In the genomic region with DNA sequence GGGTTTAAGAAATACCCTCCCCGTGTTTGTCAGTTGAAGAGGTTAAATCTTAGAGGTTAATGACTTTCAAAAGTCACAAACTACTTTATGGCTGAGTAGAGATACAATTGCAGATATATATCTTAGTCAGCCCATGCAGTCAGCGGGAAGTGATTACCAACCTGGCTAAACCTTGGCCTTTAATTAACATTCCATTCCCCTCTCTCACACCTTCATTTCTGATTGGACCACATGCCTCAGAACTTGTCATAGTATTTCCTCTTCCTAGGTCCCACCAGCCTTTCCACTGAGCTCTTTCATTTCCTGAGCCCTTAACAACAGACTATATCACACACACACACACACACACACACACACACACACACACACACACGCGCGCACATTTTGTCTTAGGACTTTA, we compare ENCODE assay signal across 27 mouse cellular contexts. TPM values are rescaled to one million over a fixed set of nuclear protein-coding genes. Genes with fewer than 3 reads are reported as not detected.
DNase-seq lines count a peak whose midpoint lies in the region; ATAC-seq and TF ChIP-seq lines count a peak whose summit lies in the region.
"Had no signal": no experiment of that assay in that cellular context is flagged by ENCODE, and none has a peak within 500 bp of the region (broad histone marks: within the 10 kb centered on the region; RNA-seq: fewer than 3 reads in every experiment).

No protein-coding gene starts in this region.

- H3K36me3 ChIP-seq in intestine, embryonic 16.5 days (ENCODE audit: control insufficient read depth, insufficient read depth, low read length), result no peaks in the 10 kb centered on the region
- no peaks in the 10 kb centered on the region for H3K36me3 ChIP-seq in intestine, embryonic 15.5 days
- H3K36me3 ChIP-seq in kidney, postnatal 0 days (ENCODE audit: insufficient read depth, low read length), result no peaks in the 10 kb centered on the region
- H3K36me3 ChIP-seq in small intestine, adult 2 months (ENCODE audit: control insufficient read depth, insufficient read depth, low read length), result no peaks in the 10 kb centered on the region
- no peaks in the 10 kb centered on the region for H3K36me3 ChIP-seq in neural tube, embryonic 15.5 days
- H3K36me3 ChIP-seq: embryonic facial prominence, embryonic 13.5 days; embryonic facial prominence, embryonic 15.5 days; forebrain, embryonic 10.5 days; forebrain, embryonic 12.5 days; G1E had no signal

- H3K4me2 ChIP-seq in intestine, embryonic 16.5 days (ENCODE audit: low read depth, low read length), result no peak overlapping the region
- H3K4me2 ChIP-seq in intestine, embryonic 15.5 days (replicated peaks), result no peak overlapping the region
- no peak overlapping the region for H3K4me2 ChIP-seq in kidney, postnatal 0 days (ENCODE audit: low read length)
- H3K4me2 ChIP-seq in neural tube, embryonic 15.5 days, result no peak overlapping the region
- H3K4me2 ChIP-seq: embryonic facial prominence, embryonic 13.5 days; embryonic facial prominence, embryonic 15.5 days; forebrain, embryonic 12.5 days had no signal

- peak; percentile 18 for DNase-seq in kidney, postnatal 0 days (ENCODE audit: low spot score)
- no peak for DNase-seq in kidney, adult 8-10 months
- DNase-seq: adrenal gland, adult 2 months; adrenal gland, postnatal 10 days; adrenal gland, postnatal 25 days; B cell, adult 2 months; cerebellum, adult 11 months; cerebellum, adult 18-20 months; cerebellum, adult 8-10 months; cerebellum, adult 9-11 months; cerebellum, postnatal 14 days; cerebellum, postnatal 36 days; embryo, embryonic 11 days had no signal

- no peak for TF ChIP-seq CTCF in kidney, postnatal 0 days (IDR thresholded peaks at IDR 0.05; ENCODE audit: low read depth)
- no peak for TF ChIP-seq CTCF in small intestine, adult 2 months (IDR thresholded peaks at IDR 0.05; ENCODE audit: extremely low read depth, insufficient read length, insufficient replicate concordance, low read depth, low read length)

- 0 out of 2 replicates have a peak, but pooled peaks cover 4% of the 10 kb centered on the region for H3K9me3 ChIP-seq in intestine, embryonic 16.5 days (ENCODE audit: control insufficient read depth, low read length)
- no peaks in the 10 kb centered on the region for H3K9me3 ChIP-seq in intestine, embryonic 15.5 days
- H3K9me3 ChIP-seq in kidney, postnatal 0 days (replicated peaks; ENCODE audit: low read length), result no peaks in the 10 kb centered on the region
- H3K9me3 ChIP-seq in neural tube, embryonic 15.5 days (replicated peaks), result no peaks in the 10 kb centered on the region
- H3K9me3 ChIP-seq: embryonic facial prominence, embryonic 13.5 days; embryonic facial prominence, embryonic 15.5 days; forebrain, embryonic 12.5 days had no signal

- peak; percentile 29 for ATAC-seq in intestine, embryonic 16.5 days
- no peak for ATAC-seq in intestine, embryonic 15.5 days
- no peak for ATAC-seq in kidney, postnatal 0 days (replicated peaks; ENCODE audit: low FRiP score, low read depth)
- ATAC-seq in neural tube, embryonic 15.5 days (ENCODE audit: low FRiP score), result no peak
- ATAC-seq: CD4-positive, CD25-positive, alpha-beta regulatory T cell, adult 4 months; forebrain, embryonic 14.5 days; forebrain, embryonic 16.5 days had no signal

- no peak for TF ChIP-seq POLR2A in small intestine, adult 2 months (IDR thresholded peaks at IDR 0.05; ENCODE audit: low read depth, low read length)

- WGBS in intestine, embryonic 16.5 days, result 72% methylated on average over 5 of the region's 5 CpGs
- 64% methylated on average over 5 of the region's 5 CpGs for WGBS in intestine, embryonic 15.5 days
- 56% methylated on average over 5 of the region's 5 CpGs for WGBS in kidney, postnatal 0 days
- 54% methylated on average over 5 of the region's 5 CpGs for WGBS in small intestine, adult 2 months
- WGBS in neural tube, embryonic 15.5 days, result 86% methylated on average over 5 of the region's 5 CpGs

- 0 out of 2 replicates have a peak, but pooled peaks cover 3% of the 10 kb centered on the region for H3K4me1 ChIP-seq in intestine, embryonic 16.5 days (ENCODE audit: control insufficient read depth, insufficient read depth, low read length)
- no peaks in the 10 kb centered on the region for H3K4me1 ChIP-seq in intestine, embryonic 15.5 days (replicated peaks)
- no peaks in the 10 kb centered on the region for H3K4me1 ChIP-seq in kidney, postnatal 0 days (replicated peaks; ENCODE audit: insufficient read depth, low read length)
- peaks cover 8% of the 10 kb centered on the region; the same call in 1 of the 2 replicates for H3K4me1 ChIP-seq in small intestine, adult 2 months (ENCODE audit: control insufficient read depth, insufficient read depth, insufficient read length, low read length)
- H3K4me1 ChIP-seq in neural tube, embryonic 15.5 days, result peaks cover 7% of the 10 kb centered on the region

- no peak overlapping the region for H3K9ac ChIP-seq in intestine, embryonic 16.5 days (ENCODE audit: low read depth, low read length)
- H3K9ac ChIP-seq in intestine, embryonic 15.5 days, result no peak overlapping the region
- H3K9ac ChIP-seq in kidney, postnatal 0 days (ENCODE audit: low read depth, low read length), result no peak overlapping the region
- H3K9ac ChIP-seq in neural tube, embryonic 15.5 days (replicated peaks), result no peak overlapping the region
- H3K9ac ChIP-seq: embryonic facial prominence, embryonic 13.5 days; embryonic facial prominence, embryonic 15.5 days; forebrain, embryonic 12.5 days had no signal

- no peak overlapping the region for H3K27ac ChIP-seq in intestine, embryonic 16.5 days (ENCODE audit: low read length)
- no peak overlapping the region for H3K27ac ChIP-seq in intestine, embryonic 15.5 days
- H3K27ac ChIP-seq in kidney, postnatal 0 days, result no peak overlapping the region
- peak overlapping the region; percentile 87 for H3K27ac ChIP-seq in small intestine, adult 2 months (ENCODE audit: insufficient read depth, low read depth, low read length)
- H3K27ac ChIP-seq in neural tube, embryonic 15.5 days (replicated peaks), result no peak overlapping the region
- H3K27ac ChIP-seq: embryonic facial prominence, embryonic 13.5 days; embryonic facial prominence, embryonic 15.5 days; forebrain, embryonic 10.5 days; forebrain, embryonic 12.5 days had no signal

- H3K27me3 ChIP-seq in intestine, embryonic 16.5 days (replicated peaks; ENCODE audit: control insufficient read depth, insufficient read depth, low read length), result no peaks in the 10 kb centered on the region
- H3K27me3 ChIP-seq in intestine, embryonic 15.5 days (replicated peaks), result no peaks in the 10 kb centered on the region
- no peaks in the 10 kb centered on the region for H3K27me3 ChIP-seq in kidney, postnatal 0 days (ENCODE audit: insufficient read depth, low read length)
- H3K27me3 ChIP-seq in small intestine, adult 2 months (ENCODE audit: control insufficient read depth, insufficient read depth, low read length), result no peaks in the 10 kb centered on the region
- H3K27me3 ChIP-seq in neural tube, embryonic 15.5 days (replicated peaks), result no peaks in the 10 kb centered on the region
- H3K27me3 ChIP-seq: CH12.LX; embryonic facial prominence, embryonic 13.5 days; embryonic facial prominence, embryonic 15.5 days; forebrain, embryonic 12.5 days had no signal

- H3K4me3 ChIP-seq in intestine, embryonic 16.5 days (ENCODE audit: low read length), result no peak overlapping the region
- H3K4me3 ChIP-seq in intestine, embryonic 15.5 days (replicated peaks), result no peak overlapping the region
- H3K4me3 ChIP-seq in kidney, postnatal 0 days (replicated peaks; ENCODE audit: low read depth, low read length), result no peak overlapping the region
- no peak overlapping the region for H3K4me3 ChIP-seq in small intestine, adult 2 months (ENCODE audit: low read depth, low read length)
- H3K4me3 ChIP-seq in neural tube, embryonic 15.5 days (replicated peaks), result no peak overlapping the region
- H3K4me3 ChIP-seq: embryonic facial prominence, embryonic 13.5 days; embryonic facial prominence, embryonic 15.5 days; erythroblast, embryonic 14.5 days; forebrain, embryonic 10.5 days; forebrain, embryonic 12.5 days had no signal

RNA-seq across cellular contexts. Expression of a gene that starts 4.9 kb away (rescaled TPM):
- polyA plus RNA-seq in intestine, embryonic 16.5 days (2015; fragmentation: Nextera tagmentation; extraction: Ambion mirVana), result 56.2 and 58.7 TPM in 2 replicates
- polyA plus RNA-seq in intestine, embryonic 15.5 days (2015; fragmentation: Nextera tagmentation; extraction: Ambion mirVana), result 57.7 and 66.6 TPM in 2 replicates
- 52.4 and 52.5 TPM in 2 replicates for polyA plus RNA-seq in kidney, postnatal 0 days (2015; fragmentation: Nextera tagmentation; extraction: Ambion mirVana)
- polyA plus RNA-seq in small intestine, adult 2 months (2012; rRNA removed), result 1.8 and 6.2 TPM in 2 replicates
- 27.1 and 31.0 TPM in 2 replicates for polyA plus RNA-seq in neural tube, embryonic 15.5 days (2015; fragmentation: Nextera tagmentation; extraction: Ambion mirVana)

RNA-seq across cellular contexts. Expression of a gene that starts 59.2 kb away (rescaled TPM):
- polyA plus RNA-seq in intestine, embryonic 16.5 days (2015; fragmentation: Nextera tagmentation; extraction: Ambion mirVana), result 4.7 and 5.1 TPM in 2 replicates
- polyA plus RNA-seq in intestine, embryonic 15.5 days (2015; fragmentation: Nextera tagmentation; extraction: Ambion mirVana), result 5.5 and 8.1 TPM in 2 replicates
- polyA plus RNA-seq in kidney, postnatal 0 days (2015; fragmentation: Nextera tagmentation; extraction: Ambion mirVana), result 10.1 and 17.8 TPM in 2 replicates
- 12.6 and 28.8 TPM in 2 replicates for polyA plus RNA-seq in small intestine, adult 2 months (2012; rRNA removed)
- 7.0 and 9.6 TPM in 2 replicates for polyA plus RNA-seq in neural tube, embryonic 15.5 days (2015; fragmentation: Nextera tagmentation; extraction: Ambion mirVana)
